Mouse (Mus musculus): ENCODE data around the gene Trim61.
"Not testable (repeated sequence)": the region's sequence is repeated elsewhere in the genome, so short reads cannot be mapped to it uniquely, and the experiment has no call there.

Gene Trim61
- long read RNA-seq, experiment 1, result 0 reads
- long read RNA-seq, experiment 2, result 0 reads

DNA sequence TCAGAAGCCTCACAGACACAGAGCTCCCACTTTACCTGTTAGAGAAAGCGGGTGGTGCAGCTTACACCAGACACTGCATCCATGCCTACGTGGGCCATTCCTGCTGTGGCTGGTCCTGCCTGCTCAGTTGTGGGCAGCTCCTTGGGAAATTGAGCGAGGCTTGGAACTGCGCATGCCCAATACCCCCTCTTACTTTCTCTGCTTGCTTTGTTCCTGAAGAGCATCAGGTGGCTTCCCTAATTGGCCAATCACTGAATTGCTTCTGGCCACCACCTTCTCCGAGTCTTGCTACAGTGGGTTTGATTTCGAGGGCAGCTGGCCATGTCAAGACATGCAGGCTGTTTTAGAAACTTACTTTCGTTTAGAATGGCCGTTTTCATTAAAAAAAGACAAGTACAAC, at the start of gene Trim61, which contains the start of gene Trim60:
TSS of gene Trim61 (minus strand) at position 101 of the 400 bp plus-strand sequence.
TSS of gene Trim60 (minus strand) at position 162 of the 400 bp plus-strand sequence.
- intact Hi-C loops (cut with DNase I), result no loop called here

GRCm38 (mm10) chr8:65067694-65068472, 49.6 kb upstream of the Trim61 start:
- intact Hi-C loops (cut with DNase I), result no loop called here

DNA sequence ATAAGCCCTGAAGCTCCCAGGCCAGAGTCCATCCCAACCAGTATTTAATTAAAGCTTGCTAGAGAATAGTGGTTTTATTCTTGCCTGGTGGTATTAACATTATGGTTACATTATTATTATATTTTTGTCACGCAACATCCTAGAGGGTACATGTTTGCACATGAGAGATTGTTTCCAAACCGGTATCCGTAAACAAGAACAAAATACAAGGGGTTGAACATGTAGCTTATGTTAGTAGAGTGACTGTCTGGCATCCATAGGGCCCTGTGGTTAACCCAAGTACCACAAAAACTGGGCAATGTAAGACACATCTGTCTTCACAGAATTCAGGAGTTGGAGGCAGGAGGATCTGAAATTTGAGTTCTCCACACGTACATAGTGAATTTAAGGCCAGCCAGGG, 48.7 kb upstream of the Trim61 start:
- intact Hi-C loops (cut with DNase I), result no loop called here

DNA sequence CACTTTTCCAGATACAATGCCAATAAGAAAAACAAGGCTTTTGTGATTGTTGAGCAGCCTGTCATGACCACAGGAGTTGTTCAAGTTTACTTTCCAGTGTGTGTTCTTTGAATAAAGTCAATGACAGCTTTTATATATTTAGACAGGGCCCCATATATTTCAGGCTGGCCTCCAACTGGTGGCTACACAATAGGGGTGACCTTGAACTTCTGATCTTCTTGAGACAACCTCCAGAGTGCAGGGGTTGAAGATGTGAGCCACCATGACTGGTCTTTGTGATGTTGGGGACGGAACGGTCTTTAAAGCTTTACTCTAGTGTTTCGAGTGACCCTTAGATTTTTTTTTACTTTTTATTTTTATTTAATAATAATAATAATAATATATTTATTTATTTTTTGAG, 47.3 kb upstream of the Trim61 start:
- intact Hi-C loops (cut with DNase I), result no loop called here

DNA sequence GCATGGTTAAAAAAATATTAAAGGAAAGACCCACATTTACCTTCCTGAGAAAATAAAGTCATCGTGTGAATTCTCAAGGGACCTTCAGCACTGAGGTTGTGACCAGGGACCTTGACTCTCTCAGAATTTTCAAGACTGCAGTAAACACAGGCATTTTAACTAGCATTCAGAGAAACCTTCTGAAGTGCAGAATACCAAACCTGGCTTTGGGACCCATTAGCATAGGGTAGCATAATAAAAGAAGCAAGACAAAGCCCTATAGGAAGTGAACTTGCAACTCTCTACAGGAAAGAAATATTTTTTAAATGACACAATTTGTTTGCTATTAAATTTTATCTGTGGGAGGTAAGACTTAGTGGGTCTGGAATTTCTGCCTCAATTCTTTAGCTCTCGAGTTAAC, 45.7 kb upstream of the Trim61 start:
- intact Hi-C loops (cut with DNase I), result no loop called here

DNA sequence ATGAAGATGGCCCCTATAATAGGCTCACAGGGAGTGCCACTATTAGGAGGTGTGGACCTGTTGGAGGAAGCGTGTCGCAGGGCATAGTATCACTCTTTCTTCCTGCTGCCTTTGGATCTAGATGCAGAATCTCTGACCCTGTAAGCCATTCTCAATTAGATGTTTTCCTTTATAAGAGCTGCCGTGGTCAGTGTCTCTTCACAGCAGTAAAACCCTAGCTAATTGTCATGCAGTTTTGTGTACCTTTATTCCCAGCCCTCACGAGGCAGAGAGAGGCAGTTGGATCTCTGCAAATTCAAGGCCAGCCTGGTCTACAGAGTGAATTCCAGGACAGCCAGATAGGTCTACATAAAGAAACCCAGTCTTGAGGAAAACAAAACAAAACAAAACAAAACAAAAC, 43.9 kb upstream of the Trim61 start:
- intact Hi-C loops (cut with DNase I), result no loop called here

DNA sequence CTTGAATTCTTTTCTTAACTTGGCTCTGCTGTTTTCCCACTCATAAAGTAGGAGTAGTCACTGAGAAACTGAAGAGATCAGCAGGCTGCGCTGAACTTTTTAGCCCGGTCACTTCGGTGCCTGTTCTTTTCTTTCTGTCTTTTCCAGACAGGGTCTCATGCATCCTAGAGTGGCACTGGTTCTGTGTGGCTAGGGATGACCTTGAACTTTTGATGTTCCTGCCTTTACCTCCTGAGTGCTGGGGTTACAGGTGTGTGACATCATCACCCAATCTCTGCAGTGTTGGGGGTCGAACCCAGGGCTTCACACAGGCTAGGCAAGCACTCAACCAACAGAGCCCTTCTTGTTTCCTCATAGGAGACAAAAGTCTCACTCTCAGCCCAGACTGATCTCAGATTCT, 38.4 kb upstream of the Trim61 start:
- intact Hi-C loops (cut with DNase I), result no loop called here

DNA sequence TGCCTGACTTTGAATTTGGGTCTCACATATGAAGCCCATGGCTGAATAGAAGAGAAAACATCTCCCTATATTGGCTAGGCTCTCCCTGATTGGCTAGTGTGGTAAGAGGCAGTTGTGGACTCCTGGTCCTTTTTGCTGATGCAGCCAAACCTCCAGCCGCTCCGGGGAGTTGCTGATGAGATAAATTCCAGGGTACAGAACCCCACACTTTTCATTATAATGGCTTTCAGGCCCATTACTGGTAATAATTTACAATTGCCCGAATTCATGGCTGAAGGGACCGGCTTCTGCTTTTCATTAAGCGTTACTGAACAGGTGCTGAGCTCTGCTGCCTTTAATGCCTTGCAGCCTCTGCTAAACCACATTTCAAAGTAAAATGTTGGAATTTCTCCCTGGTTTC, 35.6 kb upstream of the Trim61 start:
- intact Hi-C loops (cut with DNase I), result no loop called here

GRCm38 (mm10) chr8:65053554-65053953, 35.2 kb upstream of the Trim61 start:
- intact Hi-C loops (cut with DNase I), result no loop called here

DNA sequence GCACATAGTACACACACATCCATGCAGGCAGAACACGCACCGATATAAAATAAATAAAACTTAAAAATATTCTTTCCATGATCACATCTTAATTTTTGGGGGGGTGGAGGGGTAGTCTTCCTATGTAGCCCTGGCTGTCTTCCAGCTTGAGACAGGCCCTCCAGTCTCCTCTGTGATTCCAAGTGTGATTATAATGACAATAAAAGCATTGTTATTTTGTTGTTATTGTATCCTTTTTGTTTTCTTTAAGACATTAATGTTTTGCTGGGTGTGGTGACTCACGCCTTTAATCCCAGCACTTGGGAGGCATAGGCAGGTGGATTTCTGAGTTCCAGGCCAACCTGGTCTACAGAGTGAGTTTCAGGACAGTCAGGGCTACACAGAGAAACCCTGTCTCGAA, 29.5 kb upstream of the Trim61 start:
- intact Hi-C loops (cut with DNase I), result no loop called here

- intact Hi-C loops (cut with DNase I), result no loop called here
Observed at GRCm38 (mm10) chr8:65047193-65047592, 28.9 kb upstream of the Trim61 start.

- intact Hi-C loops (cut with DNase I), result no loop called here
Observed at GRCm38 (mm10) chr8:65046565-65046964, 28.2 kb upstream of the Trim61 start.

DNA sequence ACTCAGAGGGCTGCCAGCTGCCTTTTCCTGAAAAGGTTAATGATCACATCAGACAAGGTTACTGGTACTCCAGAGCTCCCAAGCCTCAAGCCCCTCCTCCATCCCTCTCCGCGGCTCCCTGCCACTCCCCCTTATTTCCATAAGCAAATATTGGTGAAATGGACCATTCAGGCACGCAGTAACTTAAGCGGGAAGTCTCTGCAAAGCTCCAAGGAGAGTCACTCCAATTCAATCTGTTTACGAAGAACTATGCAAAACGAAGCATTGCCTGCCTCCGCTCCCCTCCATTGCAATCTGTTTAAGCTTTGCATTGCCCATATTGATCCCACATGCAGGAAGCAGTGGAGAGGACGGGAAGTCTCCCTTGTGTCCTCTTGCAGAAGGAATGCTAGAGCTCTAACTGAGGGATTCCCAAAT, 18.8 kb upstream of the Trim61 start, which contains the start of gene Apela:
TSS of gene Apela (minus strand) at position 220 of the 417 bp plus-strand sequence.
- intact Hi-C loops (cut with DNase I), result no loop called here

- intact Hi-C loops (cut with DNase I), result no loop called here
Observed at GRCm38 (mm10) chr8:65034136-65034535, 15.8 kb upstream of the Trim61 start.

GRCm38 (mm10) chr8:65033056-65033455, 14.7 kb upstream of the Trim61 start:
- intact Hi-C loops (cut with DNase I), result no loop called here

- intact Hi-C loops (cut with DNase I), result no loop called here
Observed at GRCm38 (mm10) chr8:65032107-65032506, 13.8 kb upstream of the Trim61 start.

DNA sequence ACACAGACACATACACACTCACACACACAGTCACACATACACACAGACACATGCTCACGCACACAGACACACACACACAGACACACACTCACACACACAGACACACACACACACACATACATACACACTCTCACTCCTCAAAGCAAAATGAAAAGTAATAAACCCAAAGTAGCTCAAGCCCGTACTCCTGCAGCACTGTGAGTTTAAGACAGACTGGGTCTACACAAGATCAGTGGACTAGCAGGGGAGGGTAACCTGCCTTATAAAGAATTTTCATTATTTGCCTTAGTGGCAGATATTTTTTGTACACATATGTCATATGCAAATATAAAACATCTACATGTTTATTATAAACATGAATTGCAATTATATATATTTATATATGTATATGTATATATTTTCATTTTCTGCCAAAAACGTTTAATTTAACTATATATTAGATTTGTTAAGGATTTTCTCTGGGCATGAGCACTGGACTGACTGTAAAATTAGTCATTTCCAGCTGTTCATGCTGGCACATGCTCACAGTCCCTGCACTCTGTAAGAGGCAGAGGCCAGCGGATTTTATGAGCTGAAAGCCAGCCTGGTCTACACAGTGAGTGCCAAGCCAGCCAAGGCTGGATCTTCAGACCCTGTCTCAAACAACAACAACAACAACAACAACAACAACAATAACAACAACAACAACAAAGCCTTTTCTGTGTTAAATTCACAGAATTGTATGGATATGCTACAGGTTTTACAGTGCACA, 12.6 kb upstream of the Trim61 start:
- intact Hi-C loops (cut with DNase I), result no loop called here

GRCm38 (mm10) chr8:65029776-65030175, 11.5 kb upstream of the Trim61 start:
- intact Hi-C loops (cut with DNase I), result no loop called here

DNA sequence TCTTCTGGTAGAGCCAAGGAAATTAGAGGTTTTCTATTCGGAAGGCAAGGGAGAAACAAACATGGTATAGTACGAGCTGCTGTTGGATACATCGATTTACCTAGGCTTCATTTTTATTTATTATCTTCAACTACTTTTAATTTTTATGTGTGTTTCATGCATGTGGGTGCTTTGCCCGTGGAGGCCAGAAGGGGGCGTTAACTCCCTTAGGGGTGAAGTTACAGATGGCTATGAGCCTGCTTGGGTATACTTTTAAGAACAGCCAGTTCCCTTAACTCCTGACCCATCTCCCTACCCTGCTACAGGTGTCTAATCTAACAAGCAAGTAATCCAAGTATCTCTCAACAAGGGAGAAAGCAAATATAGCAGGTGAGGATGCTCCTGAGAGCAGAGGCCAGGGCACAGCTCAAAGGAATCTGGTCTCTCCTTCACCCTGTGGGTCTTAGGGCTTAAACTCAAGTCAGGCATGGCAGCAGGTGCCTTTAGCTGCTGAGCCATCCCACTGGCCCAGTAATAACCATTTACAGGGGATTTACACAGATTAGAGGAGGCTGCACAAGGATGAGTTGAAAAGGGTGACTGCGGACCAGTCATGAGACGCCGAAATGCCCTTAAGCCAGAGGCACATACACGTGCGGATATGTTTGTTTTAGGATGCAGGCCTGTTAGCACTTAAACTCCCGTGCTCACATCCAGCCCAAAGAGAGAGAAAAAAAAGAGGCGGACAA, 10.8 kb upstream of the Trim61 start:
- intact Hi-C loops (cut with DNase I), result no loop called here

GRCm38 (mm10) chr8:65022485-65022884, 4.2 kb upstream of the Trim61 start:
- intact Hi-C loops (cut with DNase I), result loop anchor here (2.0 kb wide), 1 partner anchor 88 kb away; no protein-coding TSS in a partner anchor

- intact Hi-C loops (cut with DNase I), result not testable (repeated sequence)
Observed at GRCm38 (mm10) chr8:65007616-65008015, 10.7 kb downstream of the Trim61 start.
